Mouse (Mus musculus): ENCODE results near the gene Pitpna.

Gene Pitpna

GRCm38 (mm10) chr11:75563851-75564548, 23.9 kb upstream of the Pitpna start:
- no peak for DNase-seq (ENCODE audit: low read depth, low spot score)

DNA sequence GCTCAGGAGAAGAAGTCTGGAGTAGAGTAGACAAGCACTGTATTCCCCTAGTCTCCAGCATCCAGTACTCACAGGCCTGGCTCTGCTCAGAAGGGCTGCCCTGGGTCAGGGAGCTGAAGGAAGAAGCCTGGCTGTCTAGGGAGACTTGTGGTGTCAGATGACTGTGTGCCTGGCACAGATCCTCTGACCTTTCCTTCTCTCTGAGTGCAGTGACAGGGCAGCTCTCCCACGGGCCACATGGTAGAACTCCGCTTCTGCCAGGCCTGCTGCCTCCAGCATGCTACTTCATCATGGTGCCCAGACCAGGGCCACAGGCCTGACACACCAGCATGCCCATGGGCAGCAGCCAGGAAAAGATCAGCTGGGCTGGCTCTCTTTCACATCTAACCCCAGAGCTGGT, 22.0 kb upstream of the Pitpna start:
- DNase-seq (ENCODE audit: low read depth, low spot score): no peak

DNA sequence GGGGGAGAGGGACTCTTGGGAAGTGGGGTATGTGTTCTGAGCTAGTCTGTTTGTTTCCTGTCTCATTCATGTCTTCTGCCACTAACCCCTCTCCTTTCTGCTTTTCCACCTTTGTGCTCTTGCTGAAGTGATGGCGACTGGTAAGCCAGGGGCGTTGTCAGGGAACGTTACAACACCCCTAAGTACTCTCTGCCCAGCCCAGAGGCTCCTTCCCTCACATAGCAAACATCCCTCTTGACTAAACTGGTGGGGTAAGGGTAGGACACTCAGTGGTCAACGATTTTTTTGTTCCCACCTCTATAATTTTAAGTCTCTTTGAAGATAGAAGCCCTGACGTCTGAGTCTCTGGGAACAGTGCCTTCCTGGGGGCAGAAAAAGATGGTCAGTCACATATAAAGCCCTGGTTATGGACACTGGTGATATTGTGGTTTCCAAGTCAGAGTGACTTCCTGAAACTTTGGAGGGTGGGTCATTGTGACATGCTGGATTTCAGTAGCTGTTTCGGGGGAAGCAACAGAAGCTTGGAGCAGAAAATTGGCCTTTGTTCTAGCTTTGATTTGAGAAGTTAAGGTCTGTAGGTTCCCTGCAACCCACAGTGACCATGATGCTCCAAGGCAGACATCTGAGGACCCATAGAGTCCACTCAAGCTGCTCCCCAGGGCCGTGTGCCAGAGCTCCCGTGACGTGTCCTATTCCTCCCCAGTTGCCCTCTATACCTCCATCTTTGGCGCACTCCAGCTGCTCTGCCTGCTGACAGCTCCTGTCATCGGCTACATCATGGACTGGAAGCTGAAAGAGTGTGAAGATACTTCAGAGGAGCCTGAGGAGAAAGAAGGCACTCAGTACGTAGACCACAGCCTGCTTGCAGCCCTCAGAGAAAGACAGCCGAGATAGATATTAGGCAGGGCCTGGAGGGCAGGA, 21.4 kb upstream of the Pitpna start:
- DNase-seq (ENCODE audit: low read depth, low spot score): no peak

DNA sequence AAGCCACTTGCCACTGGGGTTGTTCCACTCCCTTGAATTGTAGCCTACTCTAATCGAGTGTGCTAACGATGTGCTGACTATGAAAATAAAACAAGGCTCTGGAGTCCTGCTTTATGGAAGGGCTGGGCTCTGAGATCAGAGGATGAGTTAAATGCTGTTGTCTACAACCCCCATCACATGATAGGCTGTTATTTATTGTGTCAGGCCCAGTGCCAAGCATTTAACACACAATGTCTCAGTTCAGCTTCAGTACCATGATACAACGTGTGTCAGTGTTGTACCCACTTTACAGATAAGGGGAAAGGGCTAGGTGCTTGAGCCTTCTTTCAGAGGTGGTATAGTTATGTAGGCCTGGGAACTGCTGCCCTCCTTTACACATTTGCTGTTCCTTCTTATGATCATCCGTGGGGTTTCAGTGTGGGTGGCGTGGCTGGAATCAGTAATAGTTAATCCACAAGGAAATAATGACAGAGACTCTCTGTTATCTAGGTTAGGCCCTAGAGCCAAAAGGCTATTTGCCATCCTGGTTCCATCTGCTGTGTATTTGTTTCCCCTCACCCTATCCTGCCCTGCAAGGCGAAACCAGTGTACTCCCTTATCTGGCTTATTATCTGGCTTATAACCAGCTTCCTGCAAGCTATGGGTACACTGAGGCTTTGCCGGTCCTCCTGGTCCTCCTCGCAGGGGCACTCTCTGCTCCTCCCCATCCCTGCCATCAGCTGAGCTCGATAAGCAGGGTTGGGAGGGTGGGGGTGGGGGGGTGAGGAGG, 20.4 kb upstream of the Pitpna start:
- no peak for DNase-seq (ENCODE audit: low read depth, low spot score)

GRCm38 (mm10) chr11:75568115-75568511, 19.8 kb upstream of the Pitpna start:
- no peak for DNase-seq (ENCODE audit: low read depth, low spot score)

GRCm38 (mm10) chr11:75568962-75569361, 18.9 kb upstream of the Pitpna start:
- DNase-seq (ENCODE audit: low read depth, low spot score): no peak

DNA sequence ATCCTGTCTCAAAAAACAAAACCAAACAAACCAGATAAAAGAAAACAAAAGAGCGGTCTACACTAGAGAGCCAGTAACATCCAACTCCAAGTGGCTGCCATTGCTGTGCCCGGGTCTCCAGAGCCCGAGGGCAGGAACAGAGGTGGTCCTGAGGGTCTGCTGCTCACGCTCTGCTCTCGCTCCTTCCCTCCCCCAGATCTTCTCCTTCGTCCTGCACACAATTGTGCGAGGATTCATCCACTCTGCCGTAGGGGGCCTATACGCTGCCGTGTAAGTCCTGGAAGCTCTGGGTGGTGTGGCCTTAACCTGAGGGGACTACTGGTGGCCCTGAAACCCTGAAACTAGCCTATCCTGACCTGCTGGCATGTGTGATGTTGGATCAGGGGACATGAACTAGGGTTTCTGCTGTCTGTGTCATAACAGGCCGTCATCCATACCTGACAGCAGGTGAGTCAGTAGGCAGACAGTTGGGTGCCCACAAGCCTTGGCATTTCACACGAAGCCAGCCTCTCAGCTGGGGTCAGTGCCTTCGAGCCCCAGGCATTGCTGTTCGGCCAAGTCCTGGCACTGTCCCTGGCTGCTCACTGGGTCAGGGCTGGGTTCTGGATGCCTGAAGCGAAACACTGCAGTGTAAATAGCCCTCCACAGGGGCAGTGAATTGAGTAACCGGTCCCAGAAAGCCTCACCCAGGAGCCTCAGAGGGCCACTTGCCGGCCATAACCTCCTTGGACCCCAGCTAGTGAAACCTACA, 17.3 kb upstream of the Pitpna start:
- DNase-seq (ENCODE audit: low read depth, low spot score): no peak

GRCm38 (mm10) chr11:75571126-75571990, 16.5 kb upstream of the Pitpna start:
- no peak for DNase-seq (ENCODE audit: low read depth, low spot score)

DNA sequence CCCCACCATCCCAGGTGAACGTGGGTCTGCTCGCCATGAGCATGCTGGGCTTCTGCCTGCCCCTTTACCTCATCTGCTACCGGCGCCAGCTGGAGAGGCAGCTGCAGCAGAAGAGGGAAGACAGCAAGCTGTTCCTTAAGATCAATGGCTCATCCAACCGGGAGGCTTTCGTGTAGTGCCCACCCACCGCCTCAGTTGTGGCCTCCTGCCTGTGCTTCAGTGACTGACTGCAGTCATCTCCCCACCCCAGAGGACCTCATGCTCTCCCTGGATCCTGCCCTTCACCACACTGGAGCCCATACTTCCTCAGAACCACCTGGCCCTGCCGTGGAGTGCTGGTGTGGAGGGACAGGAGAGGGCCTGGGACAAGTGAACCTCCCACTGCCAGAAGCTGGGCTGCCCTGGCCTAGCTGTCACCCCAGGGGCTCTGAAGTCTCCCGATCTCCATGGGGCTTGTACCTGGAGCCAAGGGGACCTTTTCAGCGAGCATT, 15.6 kb upstream of the Pitpna start:
- DNase-seq (ENCODE audit: low read depth, low spot score): no peak

GRCm38 (mm10) chr11:75572854-75573650, 14.8 kb upstream of the Pitpna start:
- peak; percentile 90 for DNase-seq (ENCODE audit: low read depth, low spot score)

- no peak for DNase-seq (ENCODE audit: low read depth, low spot score)
Measured at GRCm38 (mm10) chr11:75574378-75575123, 13.3 kb upstream of the Pitpna start.

DNA sequence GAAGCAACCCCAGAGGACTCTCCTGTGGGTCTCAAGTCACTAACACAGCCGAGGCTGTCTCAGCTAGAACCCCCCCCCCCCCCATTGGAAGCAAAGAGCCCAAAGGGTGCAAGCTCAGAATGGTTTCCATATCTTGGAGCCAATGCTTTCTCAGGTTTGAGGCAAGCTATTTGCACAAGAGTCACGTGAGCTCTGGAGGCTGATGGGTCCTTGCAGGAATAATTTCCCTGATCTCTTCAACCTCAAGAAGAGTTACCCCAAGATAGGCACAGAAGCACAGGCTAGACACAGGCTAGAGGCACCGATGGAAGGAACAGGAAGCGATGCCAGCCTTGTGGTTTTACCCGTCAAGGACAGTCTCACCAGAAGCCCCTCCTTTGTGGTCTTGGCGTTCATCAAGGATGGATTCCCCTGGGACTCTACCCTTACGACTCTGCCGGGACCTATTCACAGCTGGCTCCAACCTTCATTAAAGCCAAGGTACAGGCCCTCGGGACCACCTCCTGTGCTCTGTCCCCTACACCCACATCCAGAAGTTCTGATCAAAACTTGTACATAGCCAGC, 12.3 kb upstream of the Pitpna start:
- no peak for DNase-seq (ENCODE audit: low read depth, low spot score)

DNA sequence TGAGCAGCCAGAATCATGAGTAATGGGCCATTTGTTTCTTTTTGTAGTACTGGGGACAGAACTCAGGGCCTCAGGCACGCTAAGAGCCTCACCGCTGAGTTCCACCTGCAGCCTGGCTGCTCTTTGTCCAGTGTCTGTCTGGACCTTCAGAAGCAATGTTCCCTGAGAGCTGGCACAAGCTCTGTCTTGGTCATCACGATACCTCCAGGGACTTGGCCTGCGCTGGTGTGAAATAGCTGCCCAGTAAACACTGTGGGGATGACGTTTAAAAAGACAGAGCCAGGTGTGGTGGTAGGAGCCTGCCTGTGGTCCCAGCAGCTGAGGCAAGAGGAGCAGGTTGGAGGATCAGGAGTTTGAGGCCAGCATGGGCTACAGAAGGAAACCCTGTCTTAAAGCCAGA, 9.3 kb upstream of the Pitpna start:
- no peak for DNase-seq (ENCODE audit: low read depth, low spot score)

- DNase-seq (ENCODE audit: low read depth, low spot score): no peak
Measured at GRCm38 (mm10) chr11:75581495-75582149, 6.3 kb upstream of the Pitpna start.

DNA sequence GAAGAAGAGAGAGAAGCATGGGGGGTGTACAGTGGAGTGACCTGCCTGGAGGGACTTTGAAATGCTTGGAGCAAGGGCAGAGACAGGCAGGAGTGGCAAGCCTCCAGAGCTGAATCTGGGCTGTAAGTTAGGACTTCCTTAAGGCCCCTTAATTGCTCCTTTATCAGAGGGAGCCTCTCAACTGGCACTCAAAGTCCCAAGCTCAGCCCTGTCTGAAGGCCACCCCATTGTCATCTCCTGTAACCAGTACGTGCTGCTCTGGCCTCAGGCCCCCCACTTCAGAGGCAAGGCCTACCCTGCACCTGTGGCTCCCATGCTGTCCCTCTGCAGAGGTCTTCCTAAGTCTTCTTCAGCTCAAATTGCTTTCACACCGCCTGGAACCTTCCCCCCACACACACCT, 4.4 kb upstream of the Pitpna start:
- no peak for DNase-seq (ENCODE audit: low read depth, low spot score)

GRCm38 (mm10) chr11:75585061-75585460, 2.8 kb upstream of the Pitpna start:
- no peak for DNase-seq (ENCODE audit: low read depth, low spot score)

DNA sequence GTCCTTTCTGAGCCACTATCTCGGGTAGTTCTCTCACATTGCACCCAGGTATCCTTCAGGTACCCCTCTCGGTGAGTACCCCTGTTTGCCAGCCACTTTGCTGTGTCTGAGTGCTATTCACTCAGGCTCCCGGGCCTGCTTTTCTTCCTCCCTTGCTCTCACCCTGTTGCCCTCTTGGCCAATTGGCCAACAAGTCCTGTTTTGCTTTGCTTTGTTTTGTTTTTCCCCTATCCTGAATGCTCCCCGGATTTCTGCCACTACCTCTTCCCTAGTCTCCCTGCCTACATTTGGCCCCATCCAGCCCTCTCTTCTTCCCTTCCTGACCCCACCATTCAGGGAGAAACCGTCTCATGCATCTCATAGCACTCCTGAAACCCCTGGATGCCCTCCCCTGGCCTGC, 1.9 kb upstream of the Pitpna start:
- DNase-seq (ENCODE audit: low read depth, low spot score): no peak

GRCm38 (mm10) chr11:75586963-75587362, 934 bp upstream of the Pitpna start:
- no peak for DNase-seq (ENCODE audit: low read depth, low spot score)

All from CD4-positive helper T cell, adult 2 months (primary cell).